Mouse (Mus musculus) E14TG2a.4 (cell line): ENCODE data around the gene Serpinb8.

Experiments
- CTCF ChIP-seq: conservative IDR thresholded peaks from 2 replicates; pipeline ENCODE4 v1.5.1; 2014; ENCODE audit warnings: low read length
- POU5F1 ChIP-seq: IDR thresholded peaks from 2 replicates; pipeline ENCODE4 v1.6.1; 2014; ENCODE audit warnings: low read length, borderline replicate concordance

DNA sequence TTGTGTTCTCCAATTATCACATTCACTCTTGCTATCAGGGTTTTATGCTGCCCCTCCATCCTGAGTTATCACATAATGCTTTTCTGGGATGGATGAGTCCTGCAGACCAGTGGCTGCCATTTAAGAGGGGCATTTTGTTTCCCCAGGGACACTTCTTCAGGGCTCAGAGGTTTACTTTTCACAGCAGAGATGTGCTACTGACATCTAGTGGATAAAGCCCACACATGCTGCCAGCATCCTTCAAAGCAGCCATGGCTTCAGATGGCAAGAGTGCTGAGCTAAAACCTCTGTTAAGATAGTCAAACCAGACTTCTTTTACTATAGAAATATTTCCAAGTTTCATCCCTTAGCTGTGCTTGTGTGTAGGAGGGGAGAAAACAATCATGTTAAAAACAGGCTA lies 8.7 kb downstream of the Serpinb8 start:
- peak; percentile 31; the same call in 1 of the 2 replicates for TF ChIP-seq CTCF
- TF ChIP-seq POU5F1, result no peak
